Mouse (Mus musculus) forebrain, embryonic 13.5 days (tissue): ENCODE measurements at regions not wholly inside any gene's neighbourhood (a gene's known extent, or its start where the extent isn't known, plus 50 kb on each side); places are given as distances from the start of the nearest gene placed in this dataset.

Experiments
- ATAC-seq: fragments of 200-750 bp; cut with Nextera tagmentation; 2 replicates; pipeline ENCODE4 v1.8.0; 2017
- H3K27ac ChIP-seq: fragments of 300-500 bp; sonication (generic); 2 replicates; pipeline ENCODE4 v1.5.1; 2015; ENCODE audit warnings: inconsistent platforms, mild to moderate bottlenecking, moderate library complexity
- H3K27me3 ChIP-seq: fragments of 300-500 bp; sonication (generic); 2 replicates; pipeline ENCODE4 v1.6.1; 2015; ENCODE audit warnings: mild to moderate bottlenecking, inconsistent platforms
- H3K36me3 ChIP-seq: fragments of 300-500 bp; sonication (generic); 2 replicates; pipeline ENCODE4 v1.6.1; 2015; ENCODE audit warnings: mild to moderate bottlenecking, inconsistent platforms; ENCODE audit not compliant: poor library complexity, severe bottlenecking
- H3K4me1 ChIP-seq: fragments of 300-500 bp; sonication (generic); 2 replicates; pipeline ENCODE4 v1.6.1; 2015; ENCODE audit warnings: inconsistent platforms
- H3K4me2 ChIP-seq: fragments of 300-500 bp; sonication (generic); 2 replicates; pipeline ENCODE4 v1.6.1; 2015; ENCODE audit warnings: inconsistent platforms, mild to moderate bottlenecking, moderate library complexity
- H3K4me3 ChIP-seq: fragments of 300-500 bp; sonication (generic); 2 replicates; pipeline ENCODE4 v1.5.1; 2015; ENCODE audit warnings: mild to moderate bottlenecking, inconsistent platforms
- H3K9ac ChIP-seq: fragments of 300-500 bp; sonication (generic); 2 replicates; pipeline ENCODE4 v1.6.1; 2015; ENCODE audit warnings: mild to moderate bottlenecking, inconsistent platforms
- H3K9me3 ChIP-seq: fragments of 300-500 bp; sonication (generic); replicated peaks from 2 replicates; pipeline ENCODE4 v1.6.1; 2016; ENCODE audit warnings: inconsistent platforms
- WGBS: fragments of 180-500 bp; shearing (Covaris S2); methylation state at CpG from one replicate; pipeline ENCODE4 v1.1.7; 2015; 5-methylcytosine and 5-hydroxymethylcytosine counted together

- WGBS: 86% methylated on average over 6 of the region's 6 CpGs
- no peak overlapping the region for H3K4me3 ChIP-seq
- H3K4me2 ChIP-seq: no peak overlapping the region
- no peaks in the 10 kb centered on the region for H3K36me3 ChIP-seq
- H3K27me3 ChIP-seq: no peaks in the 10 kb centered on the region
- ATAC-seq: no peak
- H3K4me1 ChIP-seq: no peaks in the 10 kb centered on the region
- no peak overlapping the region for H3K27ac ChIP-seq
- H3K9me3 ChIP-seq: no peaks in the 10 kb centered on the region
- H3K9ac ChIP-seq: no peak overlapping the region
Observed at GRCm38 (mm10) chr14:76188105-76188645, 77.5 kb downstream of the Nufip1 start.

GRCm38 (mm10) chr14:76195324-76195723, 84.6 kb downstream of the Nufip1 start:
- H3K4me2 ChIP-seq: no peak overlapping the region
- H3K4me1 ChIP-seq: peaks cover 14% of the 10 kb centered on the region; the same call in 1 of the 2 replicates
- H3K9ac ChIP-seq: no peak overlapping the region
- no peak overlapping the region for H3K27ac ChIP-seq
- WGBS: 76% methylated on average over 10 of the region's 10 CpGs
- H3K9me3 ChIP-seq: no peaks in the 10 kb centered on the region
- H3K27me3 ChIP-seq: no peaks in the 10 kb centered on the region
- no peak overlapping the region for H3K4me3 ChIP-seq
- H3K36me3 ChIP-seq: no peaks in the 10 kb centered on the region
- no peak for ATAC-seq

- no peak for ATAC-seq
- Histone ChIP-seq H3K4me1 (peaks cover 14% of the 10 kb centered on the region; the same call in 1 of the 2 replicates), H3K27me3 (no peaks in the 10 kb centered on the region), H3K4me3 (no peak overlapping the region), H3K27ac (no peak overlapping the region), H3K4me2 (no peak overlapping the region), H3K36me3 (no peaks in the 10 kb centered on the region), H3K9ac (no peak overlapping the region), H3K9me3 (no peaks in the 10 kb centered on the region)
- 94% methylated on average over 2 of the region's 2 CpGs for WGBS
Observed at GRCm38 (mm10) chr14:76197357-76197756, 86.7 kb downstream of the Nufip1 start.

GRCm38 (mm10) chr14:76198406-76198805, 87.7 kb downstream of the Nufip1 start:
- Histone ChIP-seq H3K9ac (no peak overlapping the region), H3K27ac (no peak overlapping the region), H3K4me3 (no peak overlapping the region), H3K4me1 (peaks cover 14% of the 10 kb centered on the region; the same call in 1 of the 2 replicates), H3K27me3 (no peaks in the 10 kb centered on the region), H3K4me2 (no peak overlapping the region), H3K9me3 (no peaks in the 10 kb centered on the region), H3K36me3 (no peaks in the 10 kb centered on the region)
- no peak for ATAC-seq
- 74% methylated on average over 5 of the region's 5 CpGs for WGBS

- Histone ChIP-seq H3K36me3 (no peaks in the 10 kb centered on the region), H3K4me3 (no peak overlapping the region), H3K4me2 (no peak overlapping the region), H3K27me3 (no peaks in the 10 kb centered on the region), H3K9ac (no peak overlapping the region), H3K4me1 (no peaks in the 10 kb centered on the region), H3K9me3 (no peaks in the 10 kb centered on the region), H3K27ac (no peak overlapping the region)
- WGBS: 98% methylated on average over 4 of the region's 4 CpGs
- ATAC-seq: no peak
Observed at GRCm38 (mm10) chr14:76202595-76202994, 91.9 kb downstream of the Nufip1 start.

- ATAC-seq: no peak
- H3K27me3 ChIP-seq: no peaks in the 10 kb centered on the region
- H3K4me1 ChIP-seq: no peaks in the 10 kb centered on the region
- H3K9me3 ChIP-seq: no peaks in the 10 kb centered on the region
- no peak overlapping the region for H3K9ac ChIP-seq
- no peaks in the 10 kb centered on the region for H3K36me3 ChIP-seq
- WGBS: 82% methylated on average over 1 of the region's 1 CpGs
- H3K4me3 ChIP-seq: no peak overlapping the region
- H3K4me2 ChIP-seq: no peak overlapping the region
- H3K27ac ChIP-seq: no peak overlapping the region
Observed at GRCm38 (mm10) chr14:76203135-76203534, 92.4 kb downstream of the Nufip1 start.

GRCm38 (mm10) chr14:76216446-76217177, 105.9 kb downstream of the Nufip1 start:
- H3K4me3 ChIP-seq: no peak overlapping the region
- peaks cover 10% of the 10 kb centered on the region; the same call in 1 of the 2 replicates for H3K9me3 ChIP-seq
- ATAC-seq: no peak
- H3K4me2 ChIP-seq: no peak overlapping the region
- no peaks in the 10 kb centered on the region for H3K36me3 ChIP-seq
- H3K9ac ChIP-seq: no peak overlapping the region
- H3K4me1 ChIP-seq: peaks cover 10% of the 10 kb centered on the region
- H3K27ac ChIP-seq: no peak overlapping the region
- H3K27me3 ChIP-seq: no peaks in the 10 kb centered on the region
- WGBS: 83% methylated on average over 12 of the region's 12 CpGs

- peaks cover 10% of the 10 kb centered on the region; the same call in 1 of the 2 replicates for H3K9me3 ChIP-seq
- ATAC-seq: no peak
- no peaks in the 10 kb centered on the region for H3K36me3 ChIP-seq
- 87% methylated on average over 9 of the region's 9 CpGs for WGBS
- no peak overlapping the region for H3K9ac ChIP-seq
- H3K4me3 ChIP-seq: no peak overlapping the region
- no peak overlapping the region for H3K27ac ChIP-seq
- H3K4me1 ChIP-seq: peaks cover 15% of the 10 kb centered on the region
- no peaks in the 10 kb centered on the region for H3K27me3 ChIP-seq
- H3K4me2 ChIP-seq: no peak overlapping the region
Observed at GRCm38 (mm10) chr14:76217178-76217500, 106.4 kb downstream of the Nufip1 start.

GRCm38 (mm10) chr14:76217571-76218256, 107.0 kb downstream of the Nufip1 start:
- no peak overlapping the region for H3K4me2 ChIP-seq
- no peaks in the 10 kb centered on the region for H3K36me3 ChIP-seq
- no peak for ATAC-seq
- H3K27ac ChIP-seq: no peak overlapping the region
- no peak overlapping the region for H3K9ac ChIP-seq
- H3K4me1 ChIP-seq: peaks cover 21% of the 10 kb centered on the region
- H3K9me3 ChIP-seq: peaks cover 10% of the 10 kb centered on the region; the same call in 1 of the 2 replicates
- H3K4me3 ChIP-seq: no peak overlapping the region
- WGBS: 94% methylated on average over 8 of the region's 8 CpGs
- no peaks in the 10 kb centered on the region for H3K27me3 ChIP-seq

- Histone ChIP-seq H3K27me3 (no peaks in the 10 kb centered on the region; the same call in 1 of the 2 replicates), H3K4me1 (peaks cover 22% of the 10 kb centered on the region), H3K4me2 (0 out of 2 replicates have a peak overlapping the region, but pooled peaks have one; percentile 13), H3K4me3 (no peak overlapping the region), H3K27ac (peak overlapping the region; percentile 42), H3K36me3 (no peaks in the 10 kb centered on the region), H3K9ac (no peak overlapping the region), H3K9me3 (peaks cover 10% of the 10 kb centered on the region; the same call in 1 of the 2 replicates)
- ATAC-seq: peak; percentile 76
- WGBS: 15% methylated on average over 5 of the region's 5 CpGs
Observed at GRCm38 (mm10) chr14:76220952-76221351, 110.3 kb downstream of the Nufip1 start.

GRCm38 (mm10) chr14:76221617-76222319, 111.1 kb downstream of the Nufip1 start:
- peak overlapping the region; percentile 6; the same call in 1 of the 2 replicates for H3K4me2 ChIP-seq
- H3K4me3 ChIP-seq: no peak overlapping the region
- WGBS: 4% methylated on average over 10 of the region's 10 CpGs
- H3K9ac ChIP-seq: no peak overlapping the region
- peak overlapping the region; percentile 40 for H3K27ac ChIP-seq
- ATAC-seq: peak; percentile 83
- H3K36me3 ChIP-seq: no peaks in the 10 kb centered on the region
- H3K27me3 ChIP-seq: no peaks in the 10 kb centered on the region; the same call in 1 of the 2 replicates
- H3K9me3 ChIP-seq: peaks cover 10% of the 10 kb centered on the region; the same call in 1 of the 2 replicates
- peaks cover 22% of the 10 kb centered on the region for H3K4me1 ChIP-seq

GRCm38 (mm10) chr14:76222320-76222626, 111.6 kb downstream of the Nufip1 start:
- Histone ChIP-seq H3K4me2 (no peak overlapping the region), H3K9ac (no peak overlapping the region), H3K4me1 (peaks cover 22% of the 10 kb centered on the region), H3K27me3 (no peaks in the 10 kb centered on the region; the same call in 1 of the 2 replicates), H3K36me3 (no peaks in the 10 kb centered on the region), H3K9me3 (peaks cover 10% of the 10 kb centered on the region; the same call in 1 of the 2 replicates), H3K4me3 (no peak overlapping the region), H3K27ac (peak overlapping the region; percentile 40; the same call in 1 of the 2 replicates)
- 48% methylated on average over 1 of the region's 1 CpGs for WGBS
- no peak for ATAC-seq
